Mouse (Mus musculus): ENCODE results near the gene Hmx3.
A peak's percentile ranks its signal among the peaks of the same experiment; 100 is the strongest.

Gene Hmx3

GRCm38 (mm10) chr7:131556541-131557271 lies 14.0 kb downstream of the Hmx3 start:
- no peak for DNase-seq (ENCODE audit: low spot score in 2 of 2)

- no peak for DNase-seq (ENCODE audit: low spot score in 2 of 2)
These were observed 15.1 kb downstream of the Hmx3 start for GRCm38 (mm10) chr7:131557751-131558150.

DNA sequence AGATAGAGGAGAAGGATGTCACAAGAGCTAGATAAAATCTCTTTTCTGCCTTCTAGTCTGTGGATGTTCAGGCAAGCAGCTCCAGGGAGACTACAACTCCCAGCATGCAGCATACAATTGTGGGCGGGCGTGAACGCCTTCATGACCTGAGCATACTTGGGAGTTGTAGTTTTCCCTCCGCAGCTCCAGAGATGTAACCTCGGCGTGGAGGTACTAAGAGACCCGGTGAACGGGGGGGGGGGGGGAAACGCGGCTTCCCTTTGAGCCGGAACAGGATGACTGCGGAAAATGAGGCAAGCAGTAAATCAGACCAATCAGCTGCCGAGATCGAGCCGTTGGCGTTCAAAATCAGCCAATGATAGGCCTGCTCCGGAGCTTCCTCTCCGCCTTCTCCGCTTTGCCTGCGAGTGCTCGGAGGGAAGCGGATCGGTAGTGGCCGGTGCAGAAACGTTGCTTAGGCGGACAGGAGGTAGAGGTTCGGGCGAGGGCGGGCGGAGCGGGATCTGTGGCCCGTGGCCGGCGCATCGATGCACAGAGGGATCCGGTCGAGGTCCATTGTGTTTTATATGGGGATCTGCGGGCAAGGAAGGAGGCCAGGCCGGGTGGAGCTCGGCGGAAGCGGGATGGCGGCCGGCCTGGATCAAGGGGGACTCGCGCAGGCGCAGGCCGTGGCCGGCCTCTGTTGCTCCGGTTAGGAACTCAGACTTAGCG lies 17.5 kb downstream of the Hmx3 start, which contains the start of gene Bub3:
TSS of gene Bub3 (plus strand) at position 237 of the 711 bp plus-strand sequence.
- DNase-seq (ENCODE audit: low spot score in 2 of 2), result peak; percentile 80 to 85

GRCm38 (mm10) chr7:131560697-131561042 lies 18.0 kb downstream of the Hmx3 start:
- DNase-seq (ENCODE audit: low spot score in 2 of 2), result no peak

DNA sequence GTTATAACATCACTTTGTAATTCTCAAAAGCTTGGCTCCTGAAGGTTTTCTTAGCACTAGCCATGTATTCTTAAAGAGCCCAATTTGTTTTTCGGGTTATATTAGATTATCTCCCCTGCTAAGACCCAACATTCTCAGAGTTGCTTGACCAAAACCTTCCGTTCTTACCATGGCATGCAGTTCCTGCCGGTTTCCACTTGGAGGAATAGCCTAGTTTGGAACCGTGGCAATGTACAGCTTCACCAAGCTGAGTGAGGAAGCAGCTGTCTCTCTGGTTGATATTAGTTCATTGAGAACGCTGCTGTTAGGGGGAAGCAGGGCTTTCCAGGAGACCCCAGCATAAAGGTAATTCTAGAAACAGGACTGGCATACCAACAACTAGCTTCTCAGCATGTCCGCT lies 32.6 kb downstream of the Hmx3 start:
- no peak for DNase-seq (ENCODE audit: low spot score in 2 of 2)

- no peak for DNase-seq (ENCODE audit: low spot score in 2 of 2)
These were observed 39.5 kb downstream of the Hmx3 start for GRCm38 (mm10) chr7:131582178-131582577.

- no peak for DNase-seq (ENCODE audit: low spot score in 2 of 2)
These were observed 42.9 kb downstream of the Hmx3 start for GRCm38 (mm10) chr7:131585551-131585950.
